Mouse (Mus musculus): ENCODE results near the gene Iqcn.

DNA sequence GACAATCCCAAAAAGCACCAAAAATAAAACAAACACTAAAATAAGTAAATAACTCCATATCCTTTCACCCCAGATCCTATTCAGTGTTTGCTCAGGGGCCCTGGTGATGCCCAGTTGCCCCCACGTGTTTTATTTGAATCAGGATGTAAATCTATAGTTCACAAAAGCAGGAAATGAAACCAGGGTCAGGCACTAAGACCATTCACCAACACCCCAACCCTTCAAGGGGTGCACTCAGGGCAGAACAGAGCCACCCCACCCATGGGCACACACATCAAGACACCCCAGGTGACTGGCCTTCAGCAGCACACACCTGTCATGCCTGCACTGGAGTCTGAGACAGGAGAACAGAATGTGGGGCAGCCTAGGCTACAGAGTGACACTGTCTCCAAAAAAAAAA, 49.1 kb upstream of the Iqcn start:
- no peak for TF ChIP-seq CTCF (IDR thresholded peaks at IDR 0.05; ENCODE audit: low read depth)
- TF ChIP-seq EP300 (IDR thresholded peaks at IDR 0.05; ENCODE audit: low read depth): no peak
